ENCODE assay signal across 10 mouse cellular contexts in the genomic region with DNA sequence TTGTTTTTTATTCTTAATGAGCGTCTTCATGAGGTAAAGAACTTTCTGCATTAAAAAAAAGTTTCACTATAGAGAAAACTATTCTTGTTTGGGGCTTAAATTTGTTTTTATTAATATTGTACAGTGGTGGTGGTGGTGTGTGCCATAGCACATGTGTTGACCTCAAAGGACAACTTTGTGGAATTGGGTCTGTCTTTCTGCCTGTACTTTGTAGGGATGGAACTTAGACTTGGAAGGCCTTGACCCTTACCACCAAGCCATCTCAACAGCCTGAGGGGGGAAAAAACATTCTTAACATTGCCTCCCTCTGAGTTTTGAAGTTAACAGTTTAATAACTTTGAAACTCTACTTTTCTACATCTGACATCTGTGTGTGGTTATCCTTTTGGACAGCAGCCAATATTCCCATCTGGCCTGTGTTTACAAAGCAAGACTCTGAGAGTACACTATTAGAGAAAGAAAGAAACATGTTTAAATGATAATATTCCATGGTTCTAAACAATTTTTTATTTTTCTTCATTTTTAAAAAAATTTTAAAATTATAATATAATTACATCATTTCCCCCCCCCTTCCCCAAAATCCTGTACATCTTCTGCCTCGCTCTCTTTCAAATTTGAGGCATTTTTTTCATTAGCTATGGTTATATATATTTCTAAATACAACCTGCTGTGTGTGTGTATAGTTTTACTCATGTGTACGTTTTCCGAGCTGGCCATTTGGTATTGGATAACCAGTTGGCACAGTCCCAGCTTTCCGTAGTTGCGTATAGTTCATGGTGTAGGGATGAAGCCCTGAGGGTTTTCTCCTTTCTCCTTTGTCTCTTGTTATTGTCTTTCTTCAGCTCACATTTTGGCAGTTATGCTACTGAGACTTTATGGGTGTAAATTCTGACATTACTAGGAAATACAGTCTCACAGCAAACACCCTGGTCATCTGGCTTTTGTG. TPM values are rescaled to one million over a fixed set of nuclear protein-coding genes. Genes with fewer than 3 reads are reported as not detected.
DNase-seq lines count a peak whose midpoint lies in the region; ATAC-seq and TF ChIP-seq lines count a peak whose summit lies in the region.
"Had no signal": no experiment of that assay in that cellular context is flagged by ENCODE, and none has a peak within 500 bp of the region (broad histone marks: within the 10 kb centered on the region; RNA-seq: fewer than 3 reads in every experiment).

No protein-coding gene starts in this region.

- H3K9me3 ChIP-seq in embryonic facial prominence, embryonic 11.5 days (replicated peaks; ENCODE audit: control insufficient read depth, low read length): no peaks in the 10 kb centered on the region
- H3K9me3 ChIP-seq in limb, embryonic 14.5 days (ENCODE audit: control insufficient read depth, low read length): no peaks in the 10 kb centered on the region

- H3K27ac ChIP-seq in kidney, adult 2 months (ENCODE audit: insufficient read depth, low read depth, low read length): no peak overlapping the region
- H3K27ac ChIP-seq in embryonic facial prominence, embryonic 11.5 days (replicated peaks; ENCODE audit: low read depth, low read length): peak overlapping the region; percentile 71
- H3K27ac ChIP-seq in limb, embryonic 14.5 days (replicated peaks; ENCODE audit: low read depth, low read length): peak overlapping the region; percentile 69

- H3K4me1 ChIP-seq in kidney, adult 2 months (ENCODE audit: control insufficient read depth, insufficient read depth, low read length): no peaks in the 10 kb centered on the region
- H3K4me1 ChIP-seq in embryonic facial prominence, embryonic 11.5 days (ENCODE audit: control insufficient read depth, insufficient read depth, low read length): no peaks in the 10 kb centered on the region
- peaks cover 12% of the 10 kb centered on the region; the same call in 1 of the 2 replicates for H3K4me1 ChIP-seq in limb, embryonic 14.5 days (ENCODE audit: control insufficient read depth, insufficient read depth, low read length)

- no peaks in the 10 kb centered on the region for H3K36me3 ChIP-seq in kidney, adult 2 months (ENCODE audit: control insufficient read depth, insufficient read depth, low read length)
- H3K36me3 ChIP-seq in embryonic facial prominence, embryonic 11.5 days (replicated peaks; ENCODE audit: control insufficient read depth, insufficient read depth, low read depth, low read length): no peaks in the 10 kb centered on the region
- H3K36me3 ChIP-seq in limb, embryonic 14.5 days (ENCODE audit: control insufficient read depth, insufficient read depth, low read length): no peaks in the 10 kb centered on the region

- peak; percentile 86 for ATAC-seq in embryonic facial prominence, embryonic 11.5 days (replicated peaks; ENCODE audit: insufficient number of reproducible peaks, low FRiP score, low TSS enrichment, low read depth)
- ATAC-seq in limb, embryonic 14.5 days (ENCODE audit: low FRiP score, low read depth): peak; percentile 89

- H3K4me3 ChIP-seq in kidney, adult 2 months (ENCODE audit: insufficient read depth, low read depth, low read length): no peak overlapping the region
- no peak overlapping the region for H3K4me3 ChIP-seq in embryonic facial prominence, embryonic 11.5 days (ENCODE audit: low read depth, low read length)
- H3K4me3 ChIP-seq in limb, embryonic 14.5 days (replicated peaks; ENCODE audit: low read length): no peak overlapping the region

- H3K4me2 ChIP-seq in embryonic facial prominence, embryonic 11.5 days (ENCODE audit: low read depth, low read length): no peak overlapping the region
- no peak overlapping the region for H3K4me2 ChIP-seq in limb, embryonic 14.5 days (replicated peaks; ENCODE audit: low read depth, low read length, severe bottlenecking)

- H3K27me3 ChIP-seq in kidney, adult 2 months (replicated peaks; ENCODE audit: control insufficient read depth, insufficient read depth, low read length): no peaks in the 10 kb centered on the region
- no peaks in the 10 kb centered on the region for H3K27me3 ChIP-seq in embryonic facial prominence, embryonic 11.5 days (ENCODE audit: control insufficient read depth, insufficient read depth, low read length)
- H3K27me3 ChIP-seq in limb, embryonic 14.5 days (ENCODE audit: control insufficient read depth, insufficient read depth, low read length): no peaks in the 10 kb centered on the region

- 82% methylated on average over 6 of the region's 6 CpGs for WGBS in kidney, adult 2 months
- WGBS in embryonic facial prominence, embryonic 11.5 days: 44% methylated on average over 6 of the region's 6 CpGs
- WGBS in limb, embryonic 14.5 days: 26% methylated on average over 6 of the region's 6 CpGs

- TF ChIP-seq POLR2A in kidney, adult 2 months (IDR thresholded peaks at IDR 0.05; ENCODE audit: low read depth, low read length): no peak
- TF ChIP-seq POLR2A in limb, embryonic 14.5 days (IDR thresholded peaks at IDR 0.05; ENCODE audit: borderline replicate concordance, extremely low read depth, insufficient read depth, insufficient read length): no peak

- peak; percentile 10 for DNase-seq in cerebellum, adult 9-10 months
- DNase-seq in cerebellum, adult 18-20 months: no peak
- peak; percentile 63 for DNase-seq in kidney, postnatal 10 days
- no peak for DNase-seq in kidney, adult 2 months
- DNase-seq in embryonic facial prominence, embryonic 11.5 days (ENCODE audit: low spot score): peak; percentile 90
- DNase-seq in limb, embryonic 14.5 days (ENCODE audit: low spot score): peak; percentile 92
- DNase-seq in adrenal gland, postnatal 4 days (ENCODE audit: low spot score in 2 of 2): no peak
- no peak for DNase-seq in left cerebral cortex, adult 11 months (ENCODE audit: low spot score)
- DNase-seq: adrenal gland, postnatal 10 days had no signal

- no peak for TF ChIP-seq CTCF in kidney, adult 2 months (conservative IDR thresholded peaks at IDR 0.05; ENCODE audit: insufficient read depth, insufficient read length, low read depth, low read length)

- no peak overlapping the region for H3K9ac ChIP-seq in embryonic facial prominence, embryonic 11.5 days (replicated peaks; ENCODE audit: low read length)
- no peak overlapping the region for H3K9ac ChIP-seq in limb, embryonic 14.5 days (ENCODE audit: low read depth, low read length, severe bottlenecking)

RNA-seq across cellular contexts. Expression of a gene that starts 2.0 kb away (rescaled TPM):
- 0.17 TPM in 1 of 2 replicates, not detected in the other for polyA plus RNA-seq in kidney, adult 2 months (2012; rRNA removed)
- 0.13 TPM in 1 of 2 replicates, not detected in the other for polyA plus RNA-seq in embryonic facial prominence, embryonic 11.5 days (2014; fragmentation: Nextera tagmentation; extraction: Ambion mirVana)
- polyA plus RNA-seq in limb, embryonic 14.5 days (2012; rRNA removed): not detected in 2 replicates
- polyA plus RNA-seq in limb, embryonic 14.5 days (2014; fragmentation: Nextera tagmentation; extraction: Ambion mirVana): not detected in 2 replicates
- total RNA-seq in adrenal gland, postnatal 4 days (2021): not detected
- total RNA-seq: adrenal gland, postnatal 10 days; gastrocnemius, postnatal 36 days had no signal

RNA-seq across cellular contexts. Expression of a gene that starts 45.5 kb away (rescaled TPM):
- polyA plus RNA-seq in kidney, adult 2 months (2012; rRNA removed): 2.5 and 4.3 TPM in 2 replicates
- polyA plus RNA-seq in embryonic facial prominence, embryonic 11.5 days (2014; fragmentation: Nextera tagmentation; extraction: Ambion mirVana): 0.20 and 0.25 TPM in 2 replicates
- polyA plus RNA-seq in limb, embryonic 14.5 days (2012; rRNA removed): 0.47 and 0.77 TPM in 2 replicates
- 0.10 and 0.21 TPM in 2 replicates for polyA plus RNA-seq in limb, embryonic 14.5 days (2014; fragmentation: Nextera tagmentation; extraction: Ambion mirVana)
- total RNA-seq in adrenal gland, postnatal 4 days (2021): 1 to 10 TPM; 1.4 to 1.9 TPM

RNA-seq across cellular contexts. Expression of a gene that starts 45.6 kb away (rescaled TPM):
- 25.2 and 30.8 TPM in 2 replicates for polyA plus RNA-seq in kidney, adult 2 months (2012; rRNA removed)
- polyA plus RNA-seq in embryonic facial prominence, embryonic 11.5 days (2014; fragmentation: Nextera tagmentation; extraction: Ambion mirVana): 58.8 and 65.5 TPM in 2 replicates
- 36.7 and 47.5 TPM in 2 replicates for polyA plus RNA-seq in limb, embryonic 14.5 days (2012; rRNA removed)
- polyA plus RNA-seq in limb, embryonic 14.5 days (2014; fragmentation: Nextera tagmentation; extraction: Ambion mirVana): 64.6 and 65.8 TPM in 2 replicates
- total RNA-seq in adrenal gland, postnatal 4 days (2021): 10 to 100 TPM; 73.2 to 74.8 TPM

Comparison
In these comparisons a context has a peak if more than half of its experiments do, and no peak if none do; other contexts are left out.
1. DNase-seq: peak in cerebellum, adult 9-10 months (single experiment), kidney, postnatal 10 days (single experiment), embryonic facial prominence, embryonic 11.5 days (single experiment) and limb, embryonic 14.5 days (single experiment); none in cerebellum, adult 18-20 months (0 of 2), kidney, adult 2 months (single experiment), adrenal gland, postnatal 4 days (0 of 2) and left cerebral cortex, adult 11 months (single experiment).